Mouse (Mus musculus) kidney, embryonic 14.5 days (tissue): Measurements from ENCODE around the gene Piwil1. TPM values are rescaled to one million over a fixed set of nuclear protein-coding genes. Genes with fewer than 3 reads are reported as not detected.

Experiments used
- ATAC-seq: fragments of 200-750 bp; cut with Nextera tagmentation; 2 replicates; pipeline ENCODE4 v1.8.0; 2017; ENCODE audit warnings: moderate number of reproducible peaks, mild to moderate bottlenecking, moderate TSS enrichment, moderate library complexity; ENCODE audit not compliant: low FRiP score, low TSS enrichment
- H3K27ac ChIP-seq: fragments of 300-500 bp; sonication (generic); 2 replicates; pipeline ENCODE4 v1.5.1; 2014; ENCODE audit warnings: low read depth, mild to moderate bottlenecking, low read length, moderate library complexity, mixed read lengths
- H3K27me3 ChIP-seq: fragments of 300-500 bp; sonication (generic); 2 replicates; pipeline ENCODE4 v1.6.1; 2014; ENCODE audit warnings: mild to moderate bottlenecking, low read length; ENCODE audit not compliant: control insufficient read depth, insufficient read depth
- H3K36me3 ChIP-seq: fragments of 300-500 bp; sonication (generic); 2 replicates; pipeline ENCODE4 v1.6.1; 2014; ENCODE audit warnings: low read length, mixed read lengths; ENCODE audit not compliant: control insufficient read depth, insufficient read depth
- H3K4me1 ChIP-seq: fragments of 300-500 bp; sonication (generic); 2 replicates; pipeline ENCODE4 v1.6.1; 2014; ENCODE audit warnings: low read length, mixed read lengths; ENCODE audit not compliant: control insufficient read depth, insufficient read depth
- H3K4me2 ChIP-seq: fragments of 300-500 bp; sonication (generic); replicated peaks from 2 replicates; pipeline ENCODE4 v1.6.1; 2014; ENCODE audit warnings: low read depth, mild to moderate bottlenecking, low read length
- H3K4me3 ChIP-seq: fragments of 300-500 bp; sonication (generic); 2 replicates; pipeline ENCODE4 v1.5.1; 2014; ENCODE audit warnings: mild to moderate bottlenecking, low read length
- H3K9ac ChIP-seq: fragments of 300-500 bp; sonication (generic); 2 replicates; pipeline ENCODE4 v1.6.1; 2014; ENCODE audit warnings: low read depth, mild to moderate bottlenecking, low read length, moderate library complexity
- H3K9me3 ChIP-seq: fragments of 300-500 bp; sonication (generic); 2 replicates; pipeline ENCODE4 v1.6.1; 2016; ENCODE audit warnings: low read length; ENCODE audit not compliant: control insufficient read depth
- WGBS: fragments of 180-500 bp; shearing (Covaris S2); extraction: QIAGEN DNeasy Blood & Tissue Kit; methylation state at CpG from one replicate; pipeline ENCODE4 v1.1.7; 2014; 5-methylcytosine and 5-hydroxymethylcytosine counted together
- polyA plus RNA-seq: library from polyadenylated mRNA; unstranded; fragments of >200 nt; fragmentation: Nextera tagmentation; extraction: Ambion mirVana; gene quantifications from 2 replicates; pipeline ENCODE4 v1.2.1, GENCODE M21; 2014

Piwil1 gene
- not detected in 2 replicates for polyA plus RNA-seq

DNA sequence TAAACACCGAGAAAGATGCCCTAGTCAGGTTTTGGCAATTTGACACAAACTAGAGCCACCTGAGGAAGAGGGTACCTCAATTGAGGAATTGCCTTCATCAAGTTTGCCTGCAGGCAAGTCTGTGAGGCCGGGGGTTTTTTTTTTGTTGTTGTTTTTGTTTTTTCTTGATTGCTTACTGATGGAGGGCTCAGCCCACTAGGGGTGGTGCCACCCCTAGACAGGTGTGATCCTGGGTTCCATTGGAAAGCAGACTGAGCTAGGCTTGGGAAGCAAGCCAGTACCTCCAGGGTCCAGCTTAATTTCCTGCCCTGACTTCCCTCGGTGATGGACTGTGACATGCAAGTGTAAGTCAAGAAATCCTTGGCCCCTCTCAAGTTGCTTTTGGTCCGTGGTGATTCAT lies at the start of gene Piwil1:
TSS of gene Piwil1 (plus strand) at position 301 of the 400 bp plus-strand sequence.
- Histone ChIP-seq H3K9ac (no peak within 1 kb of the TSS; the same call in 1 of the 2 replicates), H3K9me3 (peaks cover 7% of the 10 kb centered on the region; the same call in 1 of the 2 replicates), H3K27me3 (no peaks in the 10 kb centered on the region), H3K4me3 (no peak within 1 kb of the TSS), H3K4me2 (no peak within 1 kb of the TSS), H3K36me3 (no peaks in the 10 kb centered on the region), H3K4me1 (no peaks in the 10 kb centered on the region), H3K27ac (no peak within 1 kb of the TSS)
- no peak for ATAC-seq
- WGBS: 49% methylated on average over 4 of the region's 4 CpGs

DNA sequence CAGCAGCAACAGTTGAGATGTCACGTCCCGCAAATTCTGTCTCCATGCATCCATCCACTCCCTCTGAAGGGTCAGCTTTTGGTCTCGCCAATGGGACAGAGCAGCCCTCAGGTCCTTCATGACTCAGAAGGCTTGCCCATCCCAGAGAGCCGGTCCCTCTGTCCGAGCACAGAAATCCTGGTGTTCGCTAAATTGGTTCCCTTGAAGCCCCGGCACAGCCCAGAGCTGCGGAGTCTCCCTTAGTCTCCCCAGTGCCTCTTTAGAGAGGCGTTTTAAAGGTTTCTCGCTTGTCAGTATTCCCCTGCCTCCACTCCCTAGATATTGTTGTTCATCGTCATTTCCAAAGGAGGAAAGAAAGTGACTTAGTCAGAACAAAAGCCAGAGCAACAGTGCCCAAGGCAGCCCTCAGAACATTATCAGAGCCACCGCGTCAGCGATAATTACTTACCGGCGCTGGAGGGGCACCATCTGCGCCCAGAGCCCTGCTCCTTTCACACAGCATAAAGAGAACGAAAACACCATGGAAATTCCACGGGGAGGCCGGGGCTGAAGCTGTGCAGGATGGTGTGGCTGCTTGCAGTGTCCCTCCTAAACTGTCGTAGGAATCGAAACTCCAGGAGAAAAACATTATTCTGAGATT lies 45.7 kb upstream of the Piwil1 start:
- H3K27me3 ChIP-seq: no peaks in the 10 kb centered on the region
- ATAC-seq: no peak
- no peak overlapping the region for H3K27ac ChIP-seq
- 57% methylated on average over 22 of the region's 22 CpGs for WGBS
- H3K9ac ChIP-seq: no peak overlapping the region
- H3K4me2 ChIP-seq: no peak overlapping the region
- H3K9me3 ChIP-seq: no peaks in the 10 kb centered on the region
- no peaks in the 10 kb centered on the region for H3K36me3 ChIP-seq
- H3K4me1 ChIP-seq: no peaks in the 10 kb centered on the region
- no peak overlapping the region for H3K4me3 ChIP-seq

DNA sequence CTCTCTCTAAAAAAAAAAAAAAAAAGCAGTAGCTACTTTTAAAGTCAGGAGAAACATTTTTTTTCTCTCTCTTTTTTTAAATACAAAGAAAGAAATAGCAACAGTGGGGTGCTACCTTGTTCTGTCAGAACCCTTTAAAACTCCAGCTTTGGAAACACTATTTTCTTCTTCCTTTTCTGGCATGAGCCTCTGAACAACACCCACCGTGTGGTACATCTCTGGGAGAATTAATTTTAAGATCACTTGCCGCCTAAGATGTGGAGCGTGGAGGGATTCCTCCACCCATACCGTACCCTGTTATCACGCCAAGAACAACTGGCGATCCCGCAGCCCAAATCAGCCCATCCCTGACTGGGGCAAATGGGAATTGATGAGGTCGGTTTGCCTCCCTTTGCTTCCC lies 42.2 kb upstream of the Piwil1 start:
- Histone ChIP-seq H3K27ac (no peak overlapping the region), H3K9me3 (peaks cover 4% of the 10 kb centered on the region; the same call in 1 of the 2 replicates), H3K4me1 (no peaks in the 10 kb centered on the region), H3K36me3 (no peaks in the 10 kb centered on the region), H3K4me2 (no peak overlapping the region), H3K4me3 (no peak overlapping the region), H3K27me3 (no peaks in the 10 kb centered on the region), H3K9ac (no peak overlapping the region)
- 59% methylated on average over 8 of the region's 8 CpGs for WGBS
- ATAC-seq: no peak

DNA sequence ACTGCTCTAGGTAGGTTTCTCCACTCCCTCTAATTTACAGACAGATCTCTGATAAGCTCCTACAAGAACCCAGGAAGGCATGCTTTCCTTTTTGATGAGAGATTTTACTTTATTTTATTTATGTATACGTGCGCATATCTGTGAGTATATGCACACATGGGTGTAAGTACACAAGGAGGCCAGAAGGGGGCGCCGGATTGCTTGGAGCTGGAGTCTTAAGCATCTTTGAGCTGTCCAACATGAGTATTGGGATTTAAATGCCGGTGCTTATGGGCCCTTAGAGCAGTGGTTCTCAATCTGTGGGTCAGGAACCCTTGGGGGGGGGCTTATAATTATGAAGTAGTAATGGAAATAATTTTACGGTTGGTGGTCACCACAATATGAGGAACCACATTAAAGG lies 39.4 kb upstream of the Piwil1 start:
- WGBS: 94% methylated on average over 6 of the region's 6 CpGs
- no peaks in the 10 kb centered on the region for H3K4me1 ChIP-seq
- no peak overlapping the region for H3K4me2 ChIP-seq
- ATAC-seq: no peak
- H3K27me3 ChIP-seq: no peaks in the 10 kb centered on the region
- H3K27ac ChIP-seq: no peak overlapping the region
- no peak overlapping the region for H3K9ac ChIP-seq
- no peaks in the 10 kb centered on the region for H3K36me3 ChIP-seq
- H3K9me3 ChIP-seq: peaks cover 8% of the 10 kb centered on the region; the same call in 1 of the 2 replicates
- no peak overlapping the region for H3K4me3 ChIP-seq

DNA sequence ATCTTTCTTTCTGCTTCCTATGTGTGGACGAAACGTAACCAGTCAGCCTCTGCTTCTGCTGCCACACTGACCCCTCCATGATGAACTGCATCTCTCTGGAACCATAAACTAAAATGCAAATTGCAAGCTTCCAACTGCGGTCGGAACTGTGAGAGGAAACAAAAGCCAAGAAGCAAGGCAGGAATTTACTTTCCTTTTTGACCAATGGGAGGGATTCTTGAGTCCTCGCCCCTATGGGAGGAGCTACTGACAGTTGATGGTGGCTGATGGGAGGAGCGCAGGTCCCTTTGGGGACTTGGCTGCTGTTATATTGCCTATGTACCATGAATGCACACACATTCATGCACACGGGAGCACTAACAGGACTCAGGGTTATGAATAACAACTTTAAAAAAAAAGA lies 38.3 kb upstream of the Piwil1 start:
- 77% methylated on average over 7 of the region's 7 CpGs for WGBS
- no peaks in the 10 kb centered on the region for H3K4me1 ChIP-seq
- peaks cover 8% of the 10 kb centered on the region; the same call in 1 of the 2 replicates for H3K9me3 ChIP-seq
- no peak for ATAC-seq
- H3K9ac ChIP-seq: no peak overlapping the region
- no peak overlapping the region for H3K27ac ChIP-seq
- H3K27me3 ChIP-seq: no peaks in the 10 kb centered on the region
- no peaks in the 10 kb centered on the region for H3K36me3 ChIP-seq
- H3K4me3 ChIP-seq: no peak overlapping the region
- no peak overlapping the region for H3K4me2 ChIP-seq

DNA sequence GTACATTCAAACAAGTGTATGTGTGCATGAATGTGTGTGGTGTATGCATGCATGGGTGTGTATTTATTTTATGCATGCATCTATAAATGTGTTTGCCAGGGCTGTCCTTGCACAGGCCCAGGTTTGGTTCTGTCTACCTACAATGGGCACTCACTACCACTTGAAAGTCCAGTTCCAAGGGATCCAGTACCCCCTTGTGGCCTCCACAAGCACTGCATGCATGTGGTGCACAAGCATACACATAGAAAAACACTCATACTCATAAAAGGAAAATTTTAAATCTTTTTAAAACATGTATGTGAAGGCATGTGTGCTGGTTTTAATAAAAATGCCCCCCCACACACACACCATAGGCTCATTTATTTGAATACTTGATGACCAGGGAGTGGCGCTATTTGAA lies 37.3 kb upstream of the Piwil1 start:
- no peak overlapping the region for H3K27ac ChIP-seq
- no peak overlapping the region for H3K4me3 ChIP-seq
- no peaks in the 10 kb centered on the region for H3K4me1 ChIP-seq
- H3K4me2 ChIP-seq: no peak overlapping the region
- H3K9ac ChIP-seq: no peak overlapping the region
- H3K36me3 ChIP-seq: no peaks in the 10 kb centered on the region
- H3K27me3 ChIP-seq: no peaks in the 10 kb centered on the region
- H3K9me3 ChIP-seq: peaks cover 8% of the 10 kb centered on the region; the same call in 1 of the 2 replicates
- ATAC-seq: no peak
- 88% methylated on average over 1 of the region's 1 CpGs for WGBS

DNA sequence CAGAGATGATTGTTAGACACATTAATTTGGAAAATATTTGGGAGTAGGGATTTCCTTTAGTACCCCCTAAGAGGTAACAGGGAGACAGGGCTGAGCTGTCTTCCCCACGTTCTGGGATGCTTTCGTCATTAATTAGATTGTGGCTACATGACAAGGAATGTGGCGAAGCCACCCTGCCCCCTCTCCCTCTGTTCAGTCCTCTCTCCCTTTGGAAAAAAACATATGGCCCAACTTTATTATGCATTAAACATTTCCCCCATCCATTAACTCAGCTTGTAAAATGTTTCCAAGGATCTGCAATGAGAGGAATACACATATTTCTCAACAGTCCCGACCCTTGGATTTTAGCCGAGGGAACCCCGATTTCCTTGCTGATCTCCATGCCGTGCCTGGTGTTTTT lies 35.0 kb upstream of the Piwil1 start:
- no peaks in the 10 kb centered on the region for H3K4me1 ChIP-seq
- H3K4me2 ChIP-seq: no peak overlapping the region
- H3K4me3 ChIP-seq: no peak overlapping the region
- no peak for ATAC-seq
- H3K36me3 ChIP-seq: no peaks in the 10 kb centered on the region
- peaks cover 8% of the 10 kb centered on the region; the same call in 1 of the 2 replicates for H3K9me3 ChIP-seq
- H3K27ac ChIP-seq: no peak overlapping the region
- H3K27me3 ChIP-seq: no peaks in the 10 kb centered on the region
- 67% methylated on average over 7 of the region's 7 CpGs for WGBS
- no peak overlapping the region for H3K9ac ChIP-seq

DNA sequence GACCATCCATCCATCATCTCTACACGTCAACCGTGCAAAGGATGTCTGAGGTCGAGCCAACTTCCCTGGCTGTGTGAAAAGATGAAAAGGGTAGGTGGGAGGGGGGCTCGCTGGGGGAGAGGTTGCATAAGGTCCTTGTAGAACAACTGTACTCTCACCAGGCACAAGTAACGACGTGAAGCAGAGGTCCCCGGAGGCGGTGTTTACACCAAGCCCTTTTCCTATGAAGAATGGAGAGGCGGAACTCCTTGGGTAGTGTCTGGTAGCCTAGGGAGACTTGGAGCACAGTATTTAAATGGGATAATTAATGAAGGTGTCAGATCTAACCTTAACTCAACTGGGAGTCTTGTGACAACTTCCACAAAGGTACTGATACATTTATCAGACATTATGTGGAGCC lies 28.2 kb upstream of the Piwil1 start:
- ATAC-seq: no peak
- no peaks in the 10 kb centered on the region for H3K9me3 ChIP-seq
- H3K27ac ChIP-seq: no peak overlapping the region
- H3K9ac ChIP-seq: no peak overlapping the region
- no peaks in the 10 kb centered on the region for H3K36me3 ChIP-seq
- no peaks in the 10 kb centered on the region for H3K27me3 ChIP-seq
- no peak overlapping the region for H3K4me2 ChIP-seq
- WGBS: 62% methylated on average over 9 of the region's 9 CpGs
- no peaks in the 10 kb centered on the region for H3K4me1 ChIP-seq
- H3K4me3 ChIP-seq: no peak overlapping the region

DNA sequence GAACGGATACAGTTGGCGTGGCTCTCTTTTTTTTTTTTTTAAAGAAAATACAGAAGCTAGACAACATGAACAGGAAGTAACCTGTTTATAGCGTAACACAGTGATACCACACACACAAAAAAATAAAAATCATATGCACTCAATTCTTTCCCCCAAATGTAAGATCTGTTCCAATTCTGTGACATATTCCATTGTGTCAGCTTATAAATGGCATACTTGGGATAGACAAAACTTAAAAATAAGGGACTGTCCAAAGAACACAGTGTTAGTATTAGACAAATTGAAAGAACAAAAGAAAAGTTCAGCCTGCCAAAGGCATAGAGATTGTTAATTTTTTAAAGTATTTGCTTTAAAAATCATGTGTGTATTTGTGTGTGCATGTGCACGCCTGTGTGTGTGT lies 25.0 kb upstream of the Piwil1 start:
- Histone ChIP-seq H3K4me2 (no peak overlapping the region), H3K4me1 (no peaks in the 10 kb centered on the region), H3K9me3 (no peaks in the 10 kb centered on the region), H3K9ac (no peak overlapping the region), H3K27me3 (no peaks in the 10 kb centered on the region), H3K36me3 (no peaks in the 10 kb centered on the region), H3K4me3 (no peak overlapping the region), H3K27ac (no peak overlapping the region)
- 92% methylated on average over 4 of the region's 4 CpGs for WGBS
- ATAC-seq: no peak
